Mouse (Mus musculus) testis, postnatal 14 days (tissue): Measurements from ENCODE around the gene Gstm7.

ENCODE experiments used
- DNase-seq: peaks from one replicate; pipeline ENCODE4 v3.0.0; 2021; ENCODE audit warnings: low spot score

The Gstm7 gene

DNA sequence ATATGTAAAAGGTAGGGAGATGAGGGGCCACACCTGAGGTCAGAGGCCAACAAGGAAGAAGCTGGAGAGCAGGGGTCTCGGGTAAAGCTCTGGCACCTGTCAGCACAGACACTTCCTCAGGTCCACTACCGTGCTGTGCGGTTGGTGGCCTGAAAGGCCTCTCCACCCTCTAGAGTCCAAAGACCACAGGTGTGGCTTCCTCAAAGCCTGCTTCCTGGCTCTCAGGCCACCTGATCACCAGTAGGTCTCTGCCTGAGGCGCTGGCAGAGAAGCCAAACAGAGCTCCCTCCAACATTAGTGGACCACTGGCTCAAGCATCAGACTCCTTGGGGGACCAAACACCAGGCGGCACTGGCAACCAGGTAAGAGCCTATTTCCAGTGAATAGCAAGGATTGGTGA lies 54.6 kb downstream of the Gstm7 start, which contains the start of gene Eps8l3:
Gene Eps8l3, plus strand, starts transcription at position 225 of the 400 bp plus-strand sequence.
- DNase-seq = no peak
